Mouse (Mus musculus): Measurements from ENCODE around the gene Fbxo4. TPM values are rescaled to one million over a fixed set of nuclear protein-coding genes. Genes with fewer than 3 reads are reported as not detected.
A peak's percentile ranks its signal among the peaks of the same experiment; 100 is the strongest.

Fbxo4 gene
- total and polyA plus RNA-seq, 3 experiments: 16.4 to 32.6 (median 20.0) TPM

GRCm38 (mm10) chr15:3960094-3960493 lies 19.3 kb downstream of the Fbxo4 start:
- TF ChIP-seq ZNF384 (IDR thresholded peaks at IDR 0.05; ENCODE audit: low read depth, low read length) (no peak), SMC3 (IDR thresholded peaks at IDR 0.05; ENCODE audit: low read depth, low read length) (no peak), ZMIZ1 (IDR thresholded peaks at IDR 0.05; ENCODE audit: low read depth, low read length) (no peak), NRF1 (IDR thresholded peaks at IDR 0.05; ENCODE audit: low read depth, low read length) (no peak), USF1 (IDR thresholded peaks at IDR 0.05; ENCODE audit: low read depth, low read length) (no peak), GABPA (IDR thresholded peaks at IDR 0.05; ENCODE audit: insufficient replicate concordance, low read depth, low read length) (no peak), KAT2A (IDR thresholded peaks at IDR 0.05; ENCODE audit: insufficient replicate concordance, low read length) (no peak), USF2 (conservative IDR thresholded peaks at IDR 0.05; ENCODE audit: low read depth, low read length) (no peak), SIN3A (IDR thresholded peaks at IDR 0.05; ENCODE audit: low read length) (no peak), ETS1 (conservative IDR thresholded peaks at IDR 0.05; ENCODE audit: low read depth, low read length) (no peak), RCOR1 (conservative IDR thresholded peaks at IDR 0.05; ENCODE audit: low read depth, low read length) (no peak)
- H3K79me2 ChIP-seq (replicated peaks; ENCODE audit: control insufficient read depth, extremely low read depth, insufficient read depth, poor library complexity, severe bottlenecking): no peaks in the 10 kb centered on the region
- no peak overlapping the region for H3K4me3 ChIP-seq (replicated peaks in 1 of 3; ENCODE audit: low read depth in 2 of 3, low read length in 2 of 3, poor library complexity in 1 of 3)
- dilution Hi-C loops (cut with MboI; ENCODE audit: extremely low pct_ligation_motif_present, extremely low pct_unique_long_range_greater_than_20kb, low sequenced_read_pairs): no loop called here
- no peaks in the 10 kb centered on the region for H3K4me1 ChIP-seq (ENCODE audit: control insufficient read depth in 1 of 2, insufficient read depth in 2 of 2)
- H3K4me2 ChIP-seq (ENCODE audit: insufficient read depth, low read depth, poor library complexity, severe bottlenecking): no peak overlapping the region
- no peak for DNase-seq (ENCODE audit: extremely low read depth)
- no peaks in the 10 kb centered on the region for H3K27me3 ChIP-seq (replicated peaks)
- H3K27ac ChIP-seq (ENCODE audit: insufficient read depth, low read depth): no peak overlapping the region
- in situ Hi-C loops (cut with MboI; ENCODE audit: low pct_ligation_motif_present, low pct_unique_long_range_greater_than_20kb, low sequenced_read_pairs): no loop called here
- no peaks in the 10 kb centered on the region for H3K9me3 ChIP-seq (replicated peaks; ENCODE audit: low read length)
- no peak overlapping the region for H3K9ac ChIP-seq (ENCODE audit: insufficient read depth, low read depth)
- H3K36me3 ChIP-seq (replicated peaks in 1 of 2; ENCODE audit: control insufficient read depth in 1 of 2, insufficient read depth in 1 of 2, low read length in 1 of 2): peaks cover 0 to 4% of the 10 kb centered on the region in 2 experiments

DNA sequence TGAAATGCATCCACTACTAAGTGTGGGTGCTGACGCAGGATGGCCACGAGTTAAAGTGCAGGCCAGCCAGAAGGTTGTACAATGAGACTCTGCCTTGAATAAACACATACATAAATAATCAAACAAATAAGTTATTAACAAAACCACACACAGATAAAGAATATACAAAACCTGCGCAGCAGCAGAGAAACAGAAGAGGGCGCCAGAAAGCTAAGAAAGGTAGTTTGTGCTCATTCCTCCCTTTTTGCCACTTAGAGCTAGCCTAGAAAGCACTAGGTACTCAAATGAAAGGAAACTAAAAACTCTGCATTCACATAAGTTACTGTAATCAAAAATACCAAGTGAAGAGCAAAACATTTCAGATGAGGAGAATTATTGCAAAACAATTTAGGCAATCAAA lies 21.4 kb downstream of the Fbxo4 start:
- Histone ChIP-seq H3K79me2 (replicated peaks; ENCODE audit: control insufficient read depth, extremely low read depth, insufficient read depth, poor library complexity, severe bottlenecking) (no peaks in the 10 kb centered on the region), H3K36me3 (replicated peaks in 1 of 2; ENCODE audit: control insufficient read depth in 1 of 2, insufficient read depth in 1 of 2, low read length in 1 of 2) (no peaks in the 10 kb centered on the region), H3K9me3 (replicated peaks; ENCODE audit: low read length) (no peaks in the 10 kb centered on the region), H3K27ac (ENCODE audit: insufficient read depth, low read depth) (no peak overlapping the region), H3K27me3 (replicated peaks) (no peaks in the 10 kb centered on the region), H3K4me3 (replicated peaks in 1 of 3; ENCODE audit: low read depth in 2 of 3, low read length in 2 of 3, poor library complexity in 1 of 3) (no peak overlapping the region), H3K4me1 (ENCODE audit: control insufficient read depth in 1 of 2, insufficient read depth in 2 of 2) (no peaks in the 10 kb centered on the region), H3K9ac (ENCODE audit: insufficient read depth, low read depth) (no peak overlapping the region), H3K4me2 (ENCODE audit: insufficient read depth, low read depth, poor library complexity, severe bottlenecking) (peak overlapping the region; percentile 38; the same call in 1 of the 2 replicates)
- peak; percentile 59 for DNase-seq (ENCODE audit: extremely low read depth)
- TF ChIP-seq SMC3 (IDR thresholded peaks at IDR 0.05; ENCODE audit: low read depth, low read length) (peak; percentile 81), ZC3H11A (IDR thresholded peaks at IDR 0.05; ENCODE audit: low read depth, low read length) (peak; percentile 71), CTCF (conservative IDR thresholded peaks at IDR 0.05 in 1 of 2, IDR thresholded peaks at IDR 0.05 in 1 of 2; ENCODE audit: low read depth in 2 of 2, low read length in 2 of 2) (peak; percentile 44 to 90; a peak in 3 of 4 replicates), CHD1 (IDR thresholded peaks at IDR 0.05; ENCODE audit: low read depth, low read length) (no peak), USF2 (conservative IDR thresholded peaks at IDR 0.05; ENCODE audit: low read depth, low read length) (no peak), TBP (conservative IDR thresholded peaks at IDR 0.05; ENCODE audit: low read depth, low read length) (no peak), RAD21 (IDR thresholded peaks at IDR 0.05; ENCODE audit: low read depth, low read length) (peak; percentile 91), BHLHE40 (IDR thresholded peaks at IDR 0.05; ENCODE audit: low read depth, low read length) (no peak)
- in situ Hi-C loops (cut with MboI; ENCODE audit: low pct_ligation_motif_present, low pct_unique_long_range_greater_than_20kb, low sequenced_read_pairs) (loop anchor here (5.0 kb wide), 1 partner anchor 84 kb away; no protein-coding TSS in a partner anchor), dilution Hi-C loops (cut with MboI; ENCODE audit: extremely low pct_ligation_motif_present, extremely low pct_unique_long_range_greater_than_20kb, low sequenced_read_pairs) (no loop called here)

Measured in CH12.LX (cell line).